Mouse (Mus musculus) naive thymus-derived CD4-positive, alpha-beta T cell, adult 2 months (primary cell): ENCODE results near the gene Cnpy1.

Source experiments
- DNase-seq: peaks from one replicate; pipeline ENCODE4 v3.0.0-alpha.2; 2011; ENCODE audit warnings: low read depth

Cnpy1 gene

GRCm38 (mm10) chr5:28238876-28239275 is 6.7 kb downstream of the Cnpy1 start:
- DNase-seq, result no peak

GRCm38 (mm10) chr5:28238152-28238551 is 7.5 kb downstream of the Cnpy1 start:
- DNase-seq, result no peak

- no peak for DNase-seq
These were observed 7.9 kb downstream of the Cnpy1 start for GRCm38 (mm10) chr5:28237715-28238114.

- DNase-seq, result no peak
These were observed 8.6 kb downstream of the Cnpy1 start for GRCm38 (mm10) chr5:28237055-28237454.

- DNase-seq, result no peak
These were observed 9.5 kb downstream of the Cnpy1 start for GRCm38 (mm10) chr5:28236098-28236497.

GRCm38 (mm10) chr5:28232101-28232500 is 13.5 kb downstream of the Cnpy1 start:
- DNase-seq, result no peak

GRCm38 (mm10) chr5:28219596-28219995 is 26.0 kb downstream of the Cnpy1 start:
- DNase-seq, result no peak

GRCm38 (mm10) chr5:28213441-28213840 is 32.2 kb downstream of the Cnpy1 start:
- no peak for DNase-seq

GRCm38 (mm10) chr5:28211651-28212310 is 33.8 kb downstream of the Cnpy1 start:
- no peak for DNase-seq

- DNase-seq, result peak; percentile 10
These were observed 34.7 kb downstream of the Cnpy1 start for GRCm38 (mm10) chr5:28210591-28211550.

- DNase-seq, result peak; percentile 12
These were observed 35.8 kb downstream of the Cnpy1 start for GRCm38 (mm10) chr5:28209549-28210431.

GRCm38 (mm10) chr5:28208726-28209520 is 36.7 kb downstream of the Cnpy1 start:
- no peak for DNase-seq

- no peak for DNase-seq
These were observed 38.6 kb downstream of the Cnpy1 start for GRCm38 (mm10) chr5:28207043-28207442.

- no peak for DNase-seq
These were observed 39.2 kb downstream of the Cnpy1 start for GRCm38 (mm10) chr5:28206448-28206847.

GRCm38 (mm10) chr5:28204678-28205077 is 40.9 kb downstream of the Cnpy1 start:
- no peak for DNase-seq

- no peak for DNase-seq
These were observed 42.5 kb downstream of the Cnpy1 start for GRCm38 (mm10) chr5:28203086-28203485.

- DNase-seq, result no peak
These were observed 46.3 kb downstream of the Cnpy1 start for GRCm38 (mm10) chr5:28199089-28199873.

GRCm38 (mm10) chr5:28195473-28195872 is 50.1 kb downstream of the Cnpy1 start:
- DNase-seq, result no peak

GRCm38 (mm10) chr5:28192099-28192454 is 53.5 kb downstream of the Cnpy1 start:
- no peak for DNase-seq
